Mouse (Mus musculus): ENCODE results near the gene E2f4.

Gene E2f4

GRCm38 (mm10) chr8:105347428-105348221, 50.2 kb downstream of the E2f4 start, which contains the start of gene Fhod1:
Gene Fhod1, minus strand, starts transcription at chr8:105347953.
- peak; percentile 94 to 95 for DNase-seq (ENCODE audit: low spot score in 2 of 2)

DNA sequence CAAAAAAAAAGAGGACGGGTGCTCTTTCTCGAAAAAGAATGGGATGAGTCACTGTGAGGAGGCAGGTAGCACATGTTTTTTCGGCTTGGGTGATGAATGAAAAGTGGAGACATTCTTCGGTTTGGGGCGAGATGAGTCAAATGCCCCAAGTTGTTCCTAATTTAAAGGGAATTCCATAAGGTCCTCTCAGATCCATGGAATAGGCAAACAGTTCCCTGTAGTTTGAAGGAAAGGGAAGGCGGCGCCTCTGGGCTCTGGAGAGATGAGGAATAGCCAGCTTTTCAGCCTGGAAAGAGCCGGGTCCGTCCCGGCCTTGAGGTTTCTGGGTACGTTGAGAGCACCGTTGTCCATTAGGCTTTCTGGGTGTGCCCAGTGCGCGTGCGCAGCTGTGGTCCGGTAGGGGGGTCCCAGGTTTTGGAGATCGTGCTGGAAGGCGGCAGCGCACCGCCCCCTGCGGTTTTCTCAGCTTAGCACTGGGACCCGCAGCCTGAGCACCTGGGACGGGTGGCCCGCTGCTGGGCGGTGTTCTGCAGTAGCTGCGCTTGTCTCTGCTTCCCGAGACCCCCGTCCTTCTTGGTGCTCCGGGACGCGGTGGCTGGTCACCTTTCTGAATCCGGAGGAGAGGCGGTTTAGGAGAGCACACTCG, 51.1 kb downstream of the E2f4 start, which contains the start of gene Slc9a5:
Gene Slc9a5 (plus strand): TSS at position 394 of the 646 bp plus-strand sequence.
- DNase-seq (ENCODE audit: low spot score in 2 of 2): peak in 1 of 2 experiments; percentile 62

GRCm38 (mm10) chr8:105349096-105349771, 51.8 kb downstream of the E2f4 start:
- DNase-seq (ENCODE audit: low spot score in 2 of 2): peak in 1 of 2 experiments; percentile 58

DNA sequence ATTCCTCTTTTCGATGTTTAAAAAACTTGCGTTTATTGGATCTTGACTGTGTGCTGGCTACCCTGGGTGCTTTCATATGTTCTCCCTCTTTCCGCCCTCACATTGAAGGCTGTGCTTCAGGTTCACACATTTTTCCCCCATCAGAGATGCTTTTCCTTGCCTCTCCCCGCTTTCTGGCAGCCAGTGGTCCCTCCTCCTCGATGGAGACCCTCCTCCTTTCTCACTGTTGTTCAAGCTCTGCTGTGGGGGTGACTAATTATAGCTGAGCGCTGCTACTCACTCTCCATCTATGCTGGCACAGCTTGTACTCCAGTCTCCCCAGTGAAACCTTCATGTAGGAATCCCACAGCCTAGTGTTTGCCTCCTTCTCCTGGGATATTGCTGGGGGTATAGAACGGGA, 52.7 kb downstream of the E2f4 start:
- DNase-seq (ENCODE audit: low spot score in 2 of 2): no peak

DNA sequence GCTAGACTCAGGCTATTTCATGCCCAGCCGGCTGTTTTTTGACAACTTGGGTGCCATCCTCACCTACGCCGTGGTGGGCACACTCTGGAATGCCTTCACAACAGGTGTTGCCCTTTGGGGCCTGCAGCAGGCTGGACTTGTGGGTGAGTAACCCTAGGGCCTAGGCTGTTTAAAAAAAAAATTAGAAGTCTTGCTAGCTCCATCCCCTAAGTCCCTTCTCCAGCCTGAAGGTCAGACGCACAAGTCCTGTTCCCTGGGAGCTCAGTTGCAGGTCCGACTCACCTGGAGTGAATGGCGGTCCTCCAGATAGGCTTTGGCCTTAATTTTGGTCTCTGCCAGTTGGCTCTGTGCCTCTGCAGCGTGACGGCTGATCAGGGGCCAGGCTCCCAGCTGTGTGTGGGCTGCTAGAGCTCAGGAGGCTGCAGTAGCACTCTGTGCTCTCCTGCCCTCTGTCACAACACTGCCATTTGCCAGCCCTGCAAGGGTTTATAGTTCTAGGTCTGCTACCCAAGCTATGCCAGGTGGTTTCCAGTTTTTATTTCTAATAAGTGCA, 56.2 kb downstream of the E2f4 start:
- no peak for DNase-seq (ENCODE audit: low spot score in 2 of 2)

- DNase-seq (ENCODE audit: low spot score in 2 of 2): no peak
Measured at GRCm38 (mm10) chr8:105354549-105354948, 57.1 kb downstream of the E2f4 start.

Data from urinary bladder, postnatal 4 days (tissue).